Mouse (Mus musculus): Measurements from ENCODE around the gene Tmem247. TPM values are rescaled to one million over a fixed set of nuclear protein-coding genes. Genes with fewer than 3 reads are reported as not detected.

Gene Tmem247
- not detected in 2 replicates for polyA plus RNA-seq (2014; fragmentation: Nextera tagmentation; extraction: Ambion mirVana)

DNA sequence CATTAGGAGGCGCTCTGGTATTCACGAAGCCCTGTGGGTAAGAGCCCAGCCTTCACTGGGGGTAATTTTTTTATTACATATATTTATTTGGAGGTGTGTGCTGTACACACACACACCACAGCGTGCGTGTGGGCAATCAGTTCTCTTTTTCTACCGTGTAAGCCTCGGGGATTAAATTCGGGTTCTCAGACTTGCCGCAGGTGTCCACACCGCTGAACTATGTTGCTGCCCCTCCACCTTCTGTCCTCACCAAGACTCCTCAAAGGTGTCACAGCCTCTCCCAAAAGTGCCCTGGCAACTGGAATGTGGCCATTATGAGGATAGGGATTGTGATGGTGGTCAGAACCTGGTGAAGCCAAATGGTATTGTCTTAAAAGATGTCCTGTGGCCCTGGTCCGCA lies at the start of gene Tmem247:
Gene Tmem247 (plus strand): TSS at position 301 of the 400 bp plus-strand sequence.
- Histone ChIP-seq H3K9me3 (ENCODE audit: control insufficient read depth, low read length) (no peaks in the 10 kb centered on the region), H3K9ac (no peak within 1 kb of the TSS), H3K4me3 (replicated peaks; ENCODE audit: low read length) (no peak within 1 kb of the TSS), H3K27ac (no peak within 1 kb of the TSS), H3K4me2 (replicated peaks) (no peak within 1 kb of the TSS), H3K36me3 (replicated peaks; ENCODE audit: control insufficient read depth, insufficient read depth) (no peaks in the 10 kb centered on the region), H3K4me1 (replicated peaks; ENCODE audit: control insufficient read depth, insufficient read depth, low read length) (no peaks in the 10 kb centered on the region), H3K27me3 (ENCODE audit: control insufficient read depth, insufficient read depth, low read length) (no peaks in the 10 kb centered on the region)
- WGBS, result 92% methylated on average over 10 of the region's 10 CpGs
- no peak for ATAC-seq (ENCODE audit: low FRiP score)
- no peak for DNase-seq (ENCODE audit: low spot score)

- WGBS, result 69% methylated on average over 8 of the region's 8 CpGs
- no peaks in the 10 kb centered on the region for H3K27me3 ChIP-seq (ENCODE audit: control insufficient read depth, insufficient read depth, low read length)
- H3K27ac ChIP-seq, result no peak overlapping the region; the same call in 1 of the 2 replicates
These were observed 46.6 kb upstream of the Tmem247 start for GRCm38 (mm10) chr17:86870586-86870985.

DNA sequence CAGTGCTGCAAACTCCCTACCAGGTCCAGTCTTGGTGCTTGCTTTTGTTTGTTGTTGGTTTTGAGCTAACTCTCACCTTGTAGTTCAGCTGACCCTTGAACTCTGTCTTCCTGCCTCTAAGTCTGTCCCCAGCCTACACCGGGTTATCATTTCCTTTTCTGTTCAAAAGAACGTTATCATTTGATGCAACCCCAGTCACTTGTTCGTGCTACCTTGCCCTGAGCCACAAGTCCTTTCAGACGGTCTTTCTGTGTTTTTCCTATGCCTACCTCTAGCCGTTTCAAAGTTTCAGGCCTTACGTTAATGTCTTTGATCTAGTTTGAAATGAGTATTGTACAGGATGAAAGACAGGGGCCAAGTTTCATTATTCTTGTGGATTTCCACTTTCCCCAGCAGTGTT lies 44.5 kb upstream of the Tmem247 start:
- no peaks in the 10 kb centered on the region for H3K27me3 ChIP-seq (ENCODE audit: control insufficient read depth, insufficient read depth, low read length)
- ATAC-seq (ENCODE audit: low FRiP score) (no peak), DNase-seq (ENCODE audit: low spot score) (no peak)
- no peaks in the 10 kb centered on the region for H3K36me3 ChIP-seq (replicated peaks; ENCODE audit: control insufficient read depth, insufficient read depth)
- H3K4me2 ChIP-seq (replicated peaks), result no peak overlapping the region
- no peaks in the 10 kb centered on the region for H3K9me3 ChIP-seq (ENCODE audit: control insufficient read depth, low read length)
- H3K4me1 ChIP-seq (replicated peaks; ENCODE audit: control insufficient read depth, insufficient read depth, low read length), result no peaks in the 10 kb centered on the region
- no peak overlapping the region for H3K9ac ChIP-seq
- H3K27ac ChIP-seq, result no peak overlapping the region
- 85% methylated on average over 6 of the region's 6 CpGs for WGBS
- H3K4me3 ChIP-seq (replicated peaks; ENCODE audit: low read length), result no peak overlapping the region

More at GRCm38 (mm10) chr17:86870586-86870985, 46.6 kb upstream of the Tmem247 start:
- ATAC-seq (ENCODE audit: low FRiP score) (no peak), DNase-seq (ENCODE audit: low spot score) (no peak)
- Histone ChIP-seq H3K9ac (no peak overlapping the region), H3K4me1 (replicated peaks; ENCODE audit: control insufficient read depth, insufficient read depth, low read length) (no peaks in the 10 kb centered on the region), H3K4me2 (replicated peaks) (no peak overlapping the region), H3K36me3 (replicated peaks; ENCODE audit: control insufficient read depth, insufficient read depth) (no peaks in the 10 kb centered on the region), H3K4me3 (replicated peaks; ENCODE audit: low read length) (no peak overlapping the region), H3K9me3 (ENCODE audit: control insufficient read depth, low read length) (no peaks in the 10 kb centered on the region)

GRCm38 (mm10) chr17:86876940-86877339 lies 40.2 kb upstream of the Tmem247 start:
- H3K9ac ChIP-seq, result no peak overlapping the region
- H3K4me1 ChIP-seq (replicated peaks; ENCODE audit: control insufficient read depth, insufficient read depth, low read length), result no peaks in the 10 kb centered on the region
- H3K9me3 ChIP-seq (ENCODE audit: control insufficient read depth, low read length), result no peaks in the 10 kb centered on the region
- no peaks in the 10 kb centered on the region for H3K36me3 ChIP-seq (replicated peaks; ENCODE audit: control insufficient read depth, insufficient read depth)
- DNase-seq (ENCODE audit: low spot score) (no peak), ATAC-seq (ENCODE audit: low FRiP score) (no peak)
- no peak overlapping the region for H3K4me3 ChIP-seq (replicated peaks; ENCODE audit: low read length)
- WGBS, result 91% methylated on average over 9 of the region's 9 CpGs
- H3K27ac ChIP-seq, result no peak overlapping the region
- H3K4me2 ChIP-seq (replicated peaks), result no peak overlapping the region
- H3K27me3 ChIP-seq (ENCODE audit: control insufficient read depth, insufficient read depth, low read length), result 0 out of 2 replicates have a peak, but pooled peaks cover 3% of the 10 kb centered on the region

GRCm38 (mm10) chr17:86877747-86878146 lies 39.4 kb upstream of the Tmem247 start:
- 91% methylated on average over 2 of the region's 2 CpGs for WGBS

DNA sequence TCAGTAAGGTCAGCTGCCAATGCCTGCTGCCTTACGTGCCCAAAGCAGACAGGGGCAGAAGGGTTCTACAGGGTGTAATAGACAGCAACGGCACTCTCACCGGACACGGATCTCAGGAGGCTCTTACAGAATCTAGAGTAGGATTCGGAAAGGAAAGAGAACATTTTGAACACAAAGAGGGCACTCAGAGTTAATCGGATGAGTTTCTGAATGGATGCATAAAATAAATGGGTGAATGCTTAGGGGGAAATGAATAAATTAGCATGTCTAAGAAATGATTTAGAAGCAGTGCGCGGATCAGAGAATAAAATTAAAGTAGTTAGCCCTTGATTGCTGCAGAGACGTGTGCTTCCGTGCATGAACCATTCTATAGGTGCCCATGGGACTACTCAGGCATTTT lies 37.1 kb upstream of the Tmem247 start:
- Histone ChIP-seq H3K36me3 (replicated peaks; ENCODE audit: control insufficient read depth, insufficient read depth) (no peaks in the 10 kb centered on the region), H3K27ac (no peak overlapping the region), H3K4me1 (replicated peaks; ENCODE audit: control insufficient read depth, insufficient read depth, low read length) (no peaks in the 10 kb centered on the region), H3K9me3 (ENCODE audit: control insufficient read depth, low read length) (no peaks in the 10 kb centered on the region), H3K4me3 (replicated peaks; ENCODE audit: low read length) (no peak overlapping the region), H3K27me3 (ENCODE audit: control insufficient read depth, insufficient read depth, low read length) (peaks cover 13% of the 10 kb centered on the region), H3K9ac (no peak overlapping the region), H3K4me2 (replicated peaks) (no peak overlapping the region)
- DNase-seq (ENCODE audit: low spot score) (no peak), ATAC-seq (ENCODE audit: low FRiP score) (no peak)
- 36% methylated on average over 10 of the region's 10 CpGs for WGBS

More at GRCm38 (mm10) chr17:86877747-86878146, 39.4 kb upstream of the Tmem247 start:
- ATAC-seq (ENCODE audit: low FRiP score) (no peak), DNase-seq (ENCODE audit: low spot score) (no peak)
- Histone ChIP-seq H3K4me2 (replicated peaks) (no peak overlapping the region), H3K27me3 (ENCODE audit: control insufficient read depth, insufficient read depth, low read length) (0 out of 2 replicates have a peak, but pooled peaks cover 3% of the 10 kb centered on the region), H3K9ac (no peak overlapping the region), H3K27ac (no peak overlapping the region), H3K36me3 (replicated peaks; ENCODE audit: control insufficient read depth, insufficient read depth) (no peaks in the 10 kb centered on the region), H3K4me3 (replicated peaks; ENCODE audit: low read length) (no peak overlapping the region), H3K9me3 (ENCODE audit: control insufficient read depth, low read length) (no peaks in the 10 kb centered on the region), H3K4me1 (replicated peaks; ENCODE audit: control insufficient read depth, insufficient read depth, low read length) (no peaks in the 10 kb centered on the region)

GRCm38 (mm10) chr17:86880461-86881044 lies 36.6 kb upstream of the Tmem247 start:
- WGBS, result 83% methylated on average over 4 of the region's 4 CpGs
- H3K9me3 ChIP-seq (ENCODE audit: control insufficient read depth, low read length), result no peaks in the 10 kb centered on the region

GRCm38 (mm10) chr17:86895191-86895590 lies 22.0 kb upstream of the Tmem247 start:
- Histone ChIP-seq H3K36me3 (replicated peaks; ENCODE audit: control insufficient read depth, insufficient read depth) (no peaks in the 10 kb centered on the region), H3K9me3 (ENCODE audit: control insufficient read depth, low read length) (no peaks in the 10 kb centered on the region), H3K9ac (no peak overlapping the region), H3K4me2 (replicated peaks) (no peak overlapping the region), H3K4me3 (replicated peaks; ENCODE audit: low read length) (no peak overlapping the region), H3K4me1 (replicated peaks; ENCODE audit: control insufficient read depth, insufficient read depth, low read length) (no peaks in the 10 kb centered on the region), H3K27ac (no peak overlapping the region), H3K27me3 (ENCODE audit: control insufficient read depth, insufficient read depth, low read length) (no peaks in the 10 kb centered on the region)
- ATAC-seq (ENCODE audit: low FRiP score) (no peak), DNase-seq (ENCODE audit: low spot score) (no peak)
- WGBS, result 75% methylated on average over 4 of the region's 4 CpGs

More at GRCm38 (mm10) chr17:86880461-86881044, 36.6 kb upstream of the Tmem247 start:
- H3K4me1 ChIP-seq (replicated peaks; ENCODE audit: control insufficient read depth, insufficient read depth, low read length), result no peaks in the 10 kb centered on the region
- no peak overlapping the region for H3K27ac ChIP-seq
- DNase-seq (ENCODE audit: low spot score), result no peak
- H3K9ac ChIP-seq, result no peak overlapping the region
- no peaks in the 10 kb centered on the region for H3K36me3 ChIP-seq (replicated peaks; ENCODE audit: control insufficient read depth, insufficient read depth)
- no peak overlapping the region for H3K4me3 ChIP-seq (replicated peaks; ENCODE audit: low read length)
- no peak for ATAC-seq (ENCODE audit: low FRiP score)
- H3K4me2 ChIP-seq (replicated peaks), result no peak overlapping the region
- peaks cover 13% of the 10 kb centered on the region for H3K27me3 ChIP-seq (ENCODE audit: control insufficient read depth, insufficient read depth, low read length)

GRCm38 (mm10) chr17:86897486-86898165 lies 19.5 kb upstream of the Tmem247 start:
- H3K27ac ChIP-seq, result no peak overlapping the region
- WGBS, result 94% methylated on average over 6 of the region's 6 CpGs
- no peak for ATAC-seq (ENCODE audit: low FRiP score)
- no peaks in the 10 kb centered on the region for H3K36me3 ChIP-seq (replicated peaks; ENCODE audit: control insufficient read depth, insufficient read depth)
- no peaks in the 10 kb centered on the region for H3K27me3 ChIP-seq (ENCODE audit: control insufficient read depth, insufficient read depth, low read length)
- DNase-seq (ENCODE audit: low spot score), result no peak
- no peaks in the 10 kb centered on the region for H3K9me3 ChIP-seq (ENCODE audit: control insufficient read depth, low read length)
- H3K9ac ChIP-seq, result no peak overlapping the region
- no peak overlapping the region for H3K4me2 ChIP-seq (replicated peaks)
- no peak overlapping the region for H3K4me3 ChIP-seq (replicated peaks; ENCODE audit: low read length)
- H3K4me1 ChIP-seq (replicated peaks; ENCODE audit: control insufficient read depth, insufficient read depth, low read length), result no peaks in the 10 kb centered on the region
